Mouse (Mus musculus): Measurements from ENCODE around the gene 4930544D05Rik.

4930544D05Rik gene

DNA sequence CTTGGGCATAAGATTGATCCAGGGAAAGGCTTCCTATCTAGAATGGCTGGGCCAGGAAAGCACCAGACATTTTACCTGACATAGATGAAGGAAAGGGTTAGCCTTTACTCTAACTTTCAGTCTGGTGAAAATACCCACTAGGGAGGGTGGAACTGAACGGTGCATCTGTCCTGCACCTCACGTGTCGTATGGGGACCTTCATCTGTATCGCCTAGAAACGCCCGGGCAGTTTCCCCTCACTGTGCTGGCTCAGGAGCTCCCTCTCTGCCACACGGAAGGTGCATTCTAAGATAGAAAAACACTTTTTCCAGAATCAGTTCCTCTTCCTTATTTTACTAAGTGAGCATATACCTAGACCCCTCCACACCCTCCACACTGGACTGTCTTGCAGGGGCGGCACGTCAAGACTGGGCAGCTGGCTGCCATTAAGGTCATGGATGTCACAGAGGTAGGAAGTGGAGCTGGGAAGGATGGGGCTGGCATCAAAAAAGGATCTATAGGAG is 17.1 kb upstream of the 4930544D05Rik start:
- DNase-seq (ENCODE audit: low read depth), result no peak

DNA sequence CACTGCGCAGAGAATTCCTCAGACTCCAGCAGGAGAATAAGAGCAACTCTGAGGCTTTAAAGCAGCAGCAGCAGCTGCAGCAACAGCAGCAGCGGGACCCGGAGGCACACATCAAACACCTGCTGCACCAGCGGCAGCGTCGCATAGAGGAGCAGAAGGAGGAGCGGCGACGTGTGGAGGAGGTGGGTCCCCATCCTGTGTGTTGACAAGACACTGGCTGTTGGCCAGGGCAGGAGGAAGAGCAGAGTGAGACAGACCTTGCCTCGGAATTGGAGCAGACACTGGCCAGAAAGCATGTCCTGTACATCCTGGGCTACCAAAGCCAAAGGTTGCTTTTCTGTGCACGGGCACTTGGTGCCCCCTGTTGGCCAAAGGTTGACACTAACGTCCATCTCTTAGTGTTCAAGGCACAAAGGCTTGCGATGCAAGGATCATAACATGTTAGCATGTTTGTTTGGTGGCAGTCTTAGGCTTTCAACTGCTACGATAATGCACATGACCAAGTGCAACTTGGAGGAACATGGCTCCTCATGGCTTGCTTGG is 10.6 kb upstream of the 4930544D05Rik start:
- peak; percentile 44 for DNase-seq (ENCODE audit: low read depth)

DNA sequence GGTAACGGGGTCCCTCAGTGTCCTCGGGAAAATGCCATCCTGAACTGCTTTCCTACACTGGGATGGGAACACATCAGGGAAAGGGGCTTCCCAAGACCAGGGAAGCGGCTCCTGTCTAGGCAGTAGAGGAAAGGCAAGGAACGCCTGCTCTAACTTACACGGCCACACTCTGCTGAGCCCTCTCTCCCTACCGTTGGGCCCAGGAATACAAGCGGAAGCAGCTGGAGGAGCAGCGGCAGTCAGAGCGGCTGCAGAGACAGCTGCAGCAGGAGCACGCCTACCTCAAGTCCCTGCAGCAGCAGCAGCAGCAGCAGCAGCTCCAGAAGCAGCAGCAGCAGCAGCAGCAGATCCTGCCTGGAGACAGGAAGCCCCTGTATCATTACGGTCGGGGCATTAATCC is 8.9 kb upstream of the 4930544D05Rik start:
- DNase-seq (ENCODE audit: low read depth), result no peak

DNA sequence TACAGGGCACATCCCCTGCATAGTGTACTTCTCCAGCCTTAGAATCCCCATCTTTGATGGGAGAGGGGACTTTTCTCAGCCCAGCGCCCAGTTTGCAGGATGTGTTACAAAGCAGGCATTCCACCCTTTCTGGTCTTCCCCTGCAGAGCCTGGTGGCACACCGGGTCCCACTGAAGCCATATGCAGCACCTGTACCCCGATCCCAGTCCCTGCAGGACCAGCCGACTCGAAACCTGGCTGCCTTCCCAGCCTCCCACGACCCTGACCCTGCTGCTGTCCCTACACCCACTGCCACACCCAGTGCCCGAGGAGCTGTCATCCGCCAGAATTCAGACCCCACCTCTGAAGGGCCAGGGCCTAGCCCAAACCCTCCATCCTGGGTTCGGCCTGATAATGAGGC is 8.0 kb upstream of the 4930544D05Rik start:
- no peak for DNase-seq (ENCODE audit: low read depth)

- no peak for DNase-seq (ENCODE audit: low read depth)
Observed at GRCm38 (mm10) chr11:70608381-70609066, 7.1 kb upstream of the 4930544D05Rik start.

DNA sequence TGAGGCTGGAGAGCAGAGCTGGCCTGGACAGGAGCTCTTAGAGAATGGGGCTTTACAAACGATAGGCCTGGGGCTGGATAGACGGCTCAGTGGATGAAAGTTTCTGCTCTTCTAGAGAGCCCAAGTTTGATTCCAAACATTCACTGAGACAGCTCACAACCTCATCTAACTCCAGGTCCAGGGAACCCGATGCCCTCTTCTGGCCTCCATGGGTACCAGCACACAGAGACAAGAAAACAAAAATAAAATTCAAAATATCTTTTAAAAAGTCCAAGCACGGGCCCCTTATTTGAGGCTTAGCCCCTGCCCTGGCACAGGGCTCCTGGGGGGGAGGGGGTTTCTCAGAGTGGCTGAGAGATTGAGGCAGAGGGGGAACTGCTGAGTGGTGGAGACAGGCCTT is 4.9 kb upstream of the 4930544D05Rik start:
- DNase-seq (ENCODE audit: low read depth), result no peak

DNA sequence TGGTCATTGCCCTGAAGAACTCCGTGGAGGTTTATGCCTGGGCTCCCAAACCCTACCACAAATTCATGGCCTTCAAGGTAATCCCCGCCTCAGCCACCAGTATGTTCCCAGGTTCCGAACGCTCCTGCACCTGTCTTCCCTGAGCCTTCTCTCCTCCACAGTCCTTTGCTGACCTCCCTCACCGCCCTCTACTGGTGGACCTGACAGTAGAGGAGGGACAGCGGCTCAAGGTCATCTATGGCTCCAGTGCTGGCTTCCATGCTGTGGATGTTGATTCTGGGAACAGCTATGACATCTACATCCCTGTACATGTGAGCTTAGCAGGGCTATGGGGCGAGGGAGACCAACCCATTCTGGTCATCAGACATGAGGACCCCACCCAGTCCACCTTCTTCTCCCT is 3.1 kb upstream of the 4930544D05Rik start:
- no peak for DNase-seq (ENCODE audit: low read depth)

- peak; percentile 39 for DNase-seq (ENCODE audit: low read depth)
Observed at GRCm38 (mm10) chr11:70615074-70615473, 574 bp upstream of the 4930544D05Rik start.

DNA sequence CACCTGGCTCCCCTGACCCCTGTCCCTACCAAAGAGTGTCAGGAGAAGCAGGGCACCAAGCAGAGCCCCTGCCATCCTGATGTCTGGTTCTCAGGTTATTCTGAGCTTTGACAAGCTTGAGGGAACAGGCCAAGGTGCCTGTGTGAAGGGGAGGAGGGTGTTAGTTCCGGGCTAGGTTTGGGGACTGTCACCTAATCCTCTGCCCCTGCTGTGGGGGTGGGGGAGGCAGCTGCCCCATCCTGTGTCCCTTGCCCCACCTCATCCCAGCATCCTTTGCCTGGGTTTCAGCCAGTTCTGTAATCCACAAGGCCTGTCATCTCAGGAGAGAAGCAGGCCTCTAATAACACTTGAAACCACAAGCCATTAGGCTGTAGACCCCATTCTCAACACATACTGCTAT is 3.5 kb downstream of the 4930544D05Rik start, which contains the start of gene Chrne:
Gene Chrne (minus strand): TSS at position 116 of the 400 bp plus-strand sequence.
- no peak for DNase-seq (ENCODE audit: low read depth)

- DNase-seq (ENCODE audit: low read depth), result peak; percentile 40
Observed at GRCm38 (mm10) chr11:70621972-70622814, 6.5 kb downstream of the 4930544D05Rik start.

DNA sequence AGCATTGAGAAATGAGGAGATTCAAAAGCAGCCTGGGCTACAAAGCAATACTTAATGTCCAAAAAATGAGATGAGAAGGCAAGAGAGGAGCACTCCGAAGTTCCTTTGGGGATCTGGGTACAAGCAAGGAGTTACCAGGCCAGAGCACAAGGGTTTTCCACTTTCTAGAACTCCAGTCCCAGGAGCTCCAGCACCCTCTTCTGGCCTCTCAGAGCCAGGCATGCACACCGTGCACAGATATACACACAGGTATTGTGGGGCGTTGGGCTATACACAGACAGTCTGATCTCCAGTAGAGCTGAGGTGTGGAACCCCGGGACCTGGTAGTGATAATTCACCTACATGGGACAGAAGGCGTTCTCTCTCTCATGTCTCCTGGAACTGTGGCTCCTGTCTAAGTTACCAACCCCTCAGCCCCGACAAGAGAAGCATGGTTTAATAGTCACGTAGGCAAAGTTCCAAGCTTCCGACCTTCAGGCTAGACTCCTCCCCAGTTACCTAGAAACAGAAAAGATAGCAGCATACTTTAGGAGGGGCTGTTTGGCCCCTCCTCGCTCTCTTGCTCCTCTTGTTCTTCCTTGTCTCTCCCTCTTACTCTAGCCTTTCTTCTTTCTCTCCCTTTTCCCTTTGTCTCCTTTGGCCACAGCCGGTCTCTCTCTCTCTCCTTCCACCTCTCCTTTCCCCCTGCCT is 7.5 kb downstream of the 4930544D05Rik start:
- DNase-seq (ENCODE audit: low read depth), result no peak

DNA sequence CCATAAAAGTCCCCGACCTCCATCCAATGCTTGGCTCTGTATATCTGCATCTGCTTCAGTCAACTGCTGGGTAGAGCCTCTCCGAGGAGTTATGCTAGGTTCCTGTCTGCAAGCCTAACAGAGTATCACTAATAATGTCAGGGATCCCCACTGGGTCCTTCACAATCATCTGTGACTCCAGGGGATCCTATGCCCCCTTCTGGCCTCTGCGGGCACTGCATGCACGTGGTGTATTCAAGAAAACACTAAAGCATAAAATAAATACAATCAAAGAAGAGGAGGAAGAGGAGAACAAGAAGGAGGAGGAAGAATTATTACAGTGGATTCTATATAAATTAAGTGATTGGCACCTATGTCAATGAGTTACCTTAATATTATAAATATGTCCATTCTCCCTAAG is 9.8 kb downstream of the 4930544D05Rik start:
- DNase-seq (ENCODE audit: low read depth), result no peak

- no peak for DNase-seq (ENCODE audit: low read depth)
Observed at GRCm38 (mm10) chr11:70626877-70627276, 11.2 kb downstream of the 4930544D05Rik start.

- no peak for DNase-seq (ENCODE audit: low read depth)
Observed at GRCm38 (mm10) chr11:70628431-70628830, 12.8 kb downstream of the 4930544D05Rik start.

DNA sequence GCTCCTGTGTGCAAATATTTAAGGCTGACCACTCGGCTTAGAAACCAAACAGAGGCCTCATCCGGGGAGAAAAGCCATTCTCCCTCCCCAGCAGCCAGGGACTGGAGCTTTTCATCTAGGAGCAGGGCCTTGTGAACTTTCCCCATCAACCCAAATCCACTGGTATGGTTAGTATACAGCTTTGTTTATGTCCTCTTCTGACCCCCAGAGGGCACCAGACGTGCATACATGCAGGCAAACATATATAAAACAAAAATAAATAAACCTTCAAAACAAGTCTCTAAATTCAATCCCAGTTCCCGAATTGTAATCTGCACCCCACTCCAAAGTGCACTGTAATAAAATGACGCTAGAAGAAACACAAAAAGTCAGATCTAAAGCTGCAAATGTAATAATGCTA is 13.9 kb downstream of the 4930544D05Rik start:
- DNase-seq (ENCODE audit: low read depth), result no peak

- no peak for DNase-seq (ENCODE audit: low read depth)
Observed at GRCm38 (mm10) chr11:70630129-70630528, 14.5 kb downstream of the 4930544D05Rik start.

- no peak for DNase-seq (ENCODE audit: low read depth)
Observed at GRCm38 (mm10) chr11:70635601-70636000, 20.0 kb downstream of the 4930544D05Rik start.

DNA sequence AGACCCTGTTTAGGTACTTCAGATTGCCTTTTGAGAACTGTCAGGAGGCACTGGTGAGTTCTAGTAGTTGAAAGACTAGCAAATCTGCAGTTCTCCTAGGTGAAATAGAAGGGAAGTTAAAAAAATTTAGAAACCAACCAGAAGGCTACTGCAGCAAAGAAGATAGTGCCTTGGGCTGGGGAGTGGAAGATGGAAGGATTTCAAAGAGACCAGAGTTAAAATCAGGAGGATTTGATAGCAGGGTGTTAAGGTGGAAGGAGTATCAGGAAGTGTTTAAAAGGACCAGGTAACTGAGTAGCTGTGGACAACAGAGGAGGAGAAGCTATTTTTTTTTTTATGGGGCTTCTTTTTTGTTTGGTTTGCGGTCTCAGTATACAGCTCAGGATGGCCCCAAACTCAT is 22.1 kb downstream of the 4930544D05Rik start:
- no peak for DNase-seq (ENCODE audit: low read depth)

DNA sequence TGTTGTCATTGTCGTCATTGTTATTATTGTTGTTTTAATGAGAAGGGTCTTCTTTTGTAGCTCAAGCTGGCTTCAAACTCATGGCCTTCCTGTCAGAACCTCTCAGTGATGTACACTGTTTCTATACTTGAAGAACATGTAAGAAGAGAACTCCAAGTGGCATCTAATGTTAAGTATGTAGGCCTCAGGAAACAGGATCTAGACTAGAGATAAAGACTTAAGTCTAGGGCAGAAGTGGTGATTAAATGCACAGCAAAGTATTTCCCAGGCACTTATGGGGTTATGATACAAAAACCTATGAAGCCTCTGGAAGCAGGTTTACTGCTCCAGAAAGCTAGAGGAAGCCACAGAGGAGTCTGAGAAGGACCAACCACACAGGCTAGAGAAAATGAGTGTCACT is 22.6 kb downstream of the 4930544D05Rik start:
- DNase-seq (ENCODE audit: low read depth), result no peak

GRCm38 (mm10) chr11:70638714-70639278 is 23.1 kb downstream of the 4930544D05Rik start, which contains the start of gene Gp1ba:
Gp1ba (plus strand) TSS chr11:70639122.
- DNase-seq (ENCODE audit: low read depth), result no peak

DNA sequence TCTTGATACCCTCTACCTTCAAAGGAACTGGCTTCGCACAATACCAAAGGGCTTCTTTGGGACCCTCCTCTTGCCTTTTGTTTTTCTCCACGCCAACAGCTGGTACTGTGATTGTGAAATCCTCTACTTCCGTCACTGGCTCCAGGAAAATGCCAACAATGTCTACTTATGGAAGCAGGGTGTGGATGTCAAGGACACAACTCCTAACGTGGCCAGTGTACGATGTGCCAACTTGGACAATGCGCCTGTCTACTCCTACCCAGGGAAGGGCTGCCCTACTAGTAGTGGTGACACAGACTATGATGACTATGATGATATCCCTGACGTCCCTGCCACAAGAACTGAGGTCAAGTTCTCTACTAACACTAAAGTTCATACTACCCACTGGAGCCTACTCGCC is 24.3 kb downstream of the 4930544D05Rik start:
- no peak for DNase-seq (ENCODE audit: low read depth)

DNA sequence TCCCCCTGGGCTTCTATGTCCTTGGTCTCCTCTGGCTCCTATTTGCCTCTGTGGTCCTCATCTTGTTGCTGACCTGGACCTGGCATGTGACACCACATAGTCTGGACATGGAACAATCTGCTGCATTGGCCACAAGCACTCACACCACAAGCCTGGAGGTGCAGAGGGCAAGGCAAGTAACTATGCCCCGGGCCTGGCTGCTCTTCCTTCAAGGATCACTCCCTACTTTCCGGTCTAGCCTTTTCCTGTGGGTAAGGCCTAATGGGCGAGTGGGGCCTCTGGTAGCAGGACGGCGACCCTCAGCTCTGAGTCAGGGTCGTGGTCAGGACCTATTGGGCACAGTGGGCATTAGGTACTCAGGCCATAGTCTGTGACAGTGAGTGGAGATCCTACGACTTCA is 25.6 kb downstream of the 4930544D05Rik start:
- no peak for DNase-seq (ENCODE audit: low read depth)
